Mouse (Mus musculus): ENCODE data around the gene Lrit3. TPM values are rescaled to one million over a fixed set of nuclear protein-coding genes. Genes with fewer than 3 reads are reported as not detected.
A peak's percentile ranks its signal among the peaks of the same experiment; 100 is the strongest.

Gene Lrit3
- polyA plus RNA-seq (2014; fragmentation: Nextera tagmentation; extraction: Ambion mirVana), result not detected in 2 replicates

DNA sequence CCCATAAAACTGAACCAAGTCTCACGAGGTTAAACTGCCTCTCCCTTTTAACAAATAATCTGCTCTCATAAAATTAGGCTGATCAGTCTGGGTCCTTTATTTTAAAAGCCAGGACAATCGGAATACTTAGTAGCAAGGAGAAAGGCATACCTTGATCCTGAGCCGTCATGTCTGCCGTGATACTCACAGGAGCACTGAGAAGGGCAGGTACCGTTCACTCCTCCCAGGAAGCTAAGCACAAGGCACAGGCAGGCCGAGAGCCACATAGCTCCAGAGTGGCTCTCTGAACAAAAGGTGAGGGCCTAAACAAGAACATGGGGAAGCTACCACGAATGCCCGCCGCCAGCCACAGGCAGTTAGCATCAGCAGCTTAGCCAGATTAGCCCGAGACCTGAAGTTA lies at the start of gene Lrit3:
Lrit3 (minus strand) TSS at position 266 of the 400 bp plus-strand sequence.
- no peak within 1 kb of the TSS for H3K9ac ChIP-seq (replicated peaks; ENCODE audit: low read length)
- H3K27me3 ChIP-seq (ENCODE audit: control insufficient read depth, insufficient read depth, low read length), result no peaks in the 10 kb centered on the region
- no peaks in the 10 kb centered on the region for H3K9me3 ChIP-seq (ENCODE audit: control insufficient read depth, low read length)
- no peaks in the 10 kb centered on the region for H3K4me1 ChIP-seq (ENCODE audit: control insufficient read depth, insufficient read depth, low read length)
- no peak for ATAC-seq (ENCODE audit: low FRiP score, low TSS enrichment)
- no peak within 1 kb of the TSS for H3K4me3 ChIP-seq (replicated peaks; ENCODE audit: low read depth, low read length)
- H3K36me3 ChIP-seq (ENCODE audit: control insufficient read depth, insufficient read depth, low read length), result no peaks in the 10 kb centered on the region
- no peak within 1 kb of the TSS for H3K4me2 ChIP-seq (ENCODE audit: low read length)
- H3K27ac ChIP-seq (replicated peaks; ENCODE audit: low read depth, low read length), result no peak within 1 kb of the TSS
- DNase-seq, result no peak
- WGBS, result 85% methylated on average over 10 of the region's 10 CpGs

DNA sequence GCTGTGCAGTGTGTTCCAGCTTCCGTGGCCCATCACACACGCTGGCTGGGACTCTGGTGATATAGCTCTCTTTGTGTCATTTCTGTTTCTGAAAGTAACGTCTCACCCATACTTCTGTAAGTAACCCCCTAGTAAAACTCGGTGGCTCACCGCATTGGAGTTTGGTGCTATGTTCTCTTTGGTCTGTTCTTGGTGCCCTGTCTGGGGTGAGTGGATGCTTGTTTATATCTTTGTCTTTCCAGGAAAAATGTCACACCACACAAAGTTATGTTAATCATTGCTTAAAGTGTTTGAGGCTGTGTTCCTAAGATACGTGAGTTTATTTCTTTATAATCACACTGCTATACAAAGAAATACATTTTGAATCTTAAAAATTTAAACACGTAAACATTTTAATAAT lies 43.0 kb upstream of the Lrit3 start:
- no peaks in the 10 kb centered on the region for H3K9me3 ChIP-seq (ENCODE audit: control insufficient read depth, low read length)
- H3K27ac ChIP-seq (replicated peaks; ENCODE audit: low read depth, low read length), result no peak overlapping the region
- ATAC-seq (ENCODE audit: low FRiP score, low TSS enrichment) (no peak), DNase-seq (no peak)
- H3K36me3 ChIP-seq (ENCODE audit: control insufficient read depth, insufficient read depth, low read length), result no peaks in the 10 kb centered on the region
- no peak overlapping the region for H3K4me2 ChIP-seq (ENCODE audit: low read length)
- 88% methylated on average over 7 of the region's 7 CpGs for WGBS
- no peaks in the 10 kb centered on the region for H3K4me1 ChIP-seq (ENCODE audit: control insufficient read depth, insufficient read depth, low read length)
- H3K4me3 ChIP-seq (replicated peaks; ENCODE audit: low read depth, low read length), result no peak overlapping the region
- no peaks in the 10 kb centered on the region for H3K27me3 ChIP-seq (ENCODE audit: control insufficient read depth, insufficient read depth, low read length)
- no peak overlapping the region for H3K9ac ChIP-seq (replicated peaks; ENCODE audit: low read length)

GRCm38 (mm10) chr3:129845868-129846267 lies 42.0 kb upstream of the Lrit3 start:
- Histone ChIP-seq H3K27ac (replicated peaks; ENCODE audit: low read depth, low read length) (no peak overlapping the region), H3K27me3 (ENCODE audit: control insufficient read depth, insufficient read depth, low read length) (no peaks in the 10 kb centered on the region), H3K9me3 (ENCODE audit: control insufficient read depth, low read length) (no peaks in the 10 kb centered on the region), H3K4me3 (replicated peaks; ENCODE audit: low read depth, low read length) (no peak overlapping the region), H3K9ac (replicated peaks; ENCODE audit: low read length) (no peak overlapping the region), H3K4me2 (ENCODE audit: low read length) (no peak overlapping the region), H3K4me1 (ENCODE audit: control insufficient read depth, insufficient read depth, low read length) (no peaks in the 10 kb centered on the region), H3K36me3 (ENCODE audit: control insufficient read depth, insufficient read depth, low read length) (no peaks in the 10 kb centered on the region)
- ATAC-seq (ENCODE audit: low FRiP score, low TSS enrichment) (no peak), DNase-seq (no peak)
- 91% methylated on average over 2 of the region's 2 CpGs for WGBS

- WGBS, result 34% methylated on average over 7 of the region's 7 CpGs
These were observed 34.2 kb upstream of the Lrit3 start for GRCm38 (mm10) chr3:129838017-129838416.

DNA sequence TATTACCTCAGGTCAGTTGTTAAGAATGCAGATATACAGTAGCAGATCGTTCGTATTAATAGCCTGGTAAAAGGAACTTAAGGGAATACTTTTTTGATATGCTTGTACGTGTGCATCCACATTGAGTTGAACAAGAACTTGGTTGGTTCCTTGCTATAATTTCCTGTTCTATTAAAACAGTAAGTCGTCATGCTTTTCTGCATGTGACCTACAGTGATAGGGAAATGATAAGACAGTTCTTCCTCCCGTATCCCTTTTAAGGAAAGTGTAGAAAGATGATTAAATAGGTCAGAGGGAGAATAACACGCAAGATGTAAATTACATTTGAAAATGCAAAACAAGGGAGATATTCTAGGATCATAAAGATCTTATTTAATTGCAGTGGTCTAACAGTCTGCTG lies 33.1 kb upstream of the Lrit3 start:
- WGBS, result 90% methylated on average over 6 of the region's 6 CpGs
- DNase-seq, result no peak
- Histone ChIP-seq H3K4me3 (replicated peaks; ENCODE audit: low read depth, low read length) (no peak overlapping the region), H3K9ac (replicated peaks; ENCODE audit: low read length) (no peak overlapping the region), H3K9me3 (ENCODE audit: control insufficient read depth, low read length) (no peaks in the 10 kb centered on the region), H3K27me3 (ENCODE audit: control insufficient read depth, insufficient read depth, low read length) (no peaks in the 10 kb centered on the region), H3K27ac (replicated peaks; ENCODE audit: low read depth, low read length) (no peak overlapping the region), H3K36me3 (ENCODE audit: control insufficient read depth, insufficient read depth, low read length) (no peaks in the 10 kb centered on the region), H3K4me1 (ENCODE audit: control insufficient read depth, insufficient read depth, low read length) (no peaks in the 10 kb centered on the region), H3K4me2 (ENCODE audit: low read length) (no peak overlapping the region)
- no peak for ATAC-seq (ENCODE audit: low FRiP score, low TSS enrichment)

More at GRCm38 (mm10) chr3:129838017-129838416, 34.2 kb upstream of the Lrit3 start:
- ATAC-seq (ENCODE audit: low FRiP score, low TSS enrichment), result no peak
- H3K4me1 ChIP-seq (ENCODE audit: control insufficient read depth, insufficient read depth, low read length), result no peaks in the 10 kb centered on the region
- H3K36me3 ChIP-seq (ENCODE audit: control insufficient read depth, insufficient read depth, low read length), result no peaks in the 10 kb centered on the region
- no peaks in the 10 kb centered on the region for H3K9me3 ChIP-seq (ENCODE audit: control insufficient read depth, low read length)
- no peaks in the 10 kb centered on the region for H3K27me3 ChIP-seq (ENCODE audit: control insufficient read depth, insufficient read depth, low read length)
- no peak overlapping the region for H3K4me2 ChIP-seq (ENCODE audit: low read length)
- no peak for DNase-seq
- no peak overlapping the region for H3K9ac ChIP-seq (replicated peaks; ENCODE audit: low read length)
- H3K27ac ChIP-seq (replicated peaks; ENCODE audit: low read depth, low read length), result no peak overlapping the region
- H3K4me3 ChIP-seq (replicated peaks; ENCODE audit: low read depth, low read length), result no peak overlapping the region

GRCm38 (mm10) chr3:129836051-129836697 lies 32.3 kb upstream of the Lrit3 start:
- no peaks in the 10 kb centered on the region for H3K27me3 ChIP-seq (ENCODE audit: control insufficient read depth, insufficient read depth, low read length)
- 6% methylated on average over 11 of the region's 11 CpGs for WGBS
- H3K4me3 ChIP-seq (replicated peaks; ENCODE audit: low read depth, low read length), result no peak overlapping the region
- peak; percentile 19 for DNase-seq
- 0 out of 2 replicates have a peak, but pooled peaks cover 4% of the 10 kb centered on the region for H3K4me1 ChIP-seq (ENCODE audit: control insufficient read depth, insufficient read depth, low read length)
- no peaks in the 10 kb centered on the region for H3K9me3 ChIP-seq (ENCODE audit: control insufficient read depth, low read length)
- H3K4me2 ChIP-seq (ENCODE audit: low read length), result peak overlapping the region; percentile 23
- no peaks in the 10 kb centered on the region for H3K36me3 ChIP-seq (ENCODE audit: control insufficient read depth, insufficient read depth, low read length)
- H3K27ac ChIP-seq (replicated peaks; ENCODE audit: low read depth, low read length), result no peak overlapping the region
- ATAC-seq (ENCODE audit: low FRiP score, low TSS enrichment), result no peak
- H3K9ac ChIP-seq (replicated peaks; ENCODE audit: low read length), result no peak overlapping the region

DNA sequence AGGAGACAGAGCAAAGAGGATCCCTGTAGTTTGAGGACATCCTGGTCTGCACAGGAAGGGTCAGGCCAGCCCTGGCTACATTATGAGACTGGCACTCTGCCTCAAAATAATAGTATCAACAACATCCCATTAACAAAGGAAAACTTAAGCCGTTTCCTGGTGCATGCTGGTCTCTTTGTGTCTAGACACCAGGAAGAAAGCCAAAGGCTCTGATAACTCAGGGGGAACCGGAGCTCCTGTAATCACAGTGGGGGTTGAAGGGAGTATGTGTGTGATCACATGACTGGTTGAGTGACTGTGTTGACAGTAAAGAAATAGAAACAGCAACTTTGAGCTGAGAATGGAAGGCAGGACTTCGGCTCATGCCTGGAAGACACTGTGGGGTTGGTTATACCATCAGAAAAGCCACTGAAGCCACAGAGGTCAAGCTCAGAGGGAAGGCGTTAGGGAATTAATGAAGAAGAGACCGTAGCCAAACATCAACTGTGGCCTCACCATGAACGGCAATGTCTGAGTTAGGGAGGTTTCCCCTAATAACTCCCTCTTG lies 31.6 kb upstream of the Lrit3 start, which contains the start of gene Cfi:
Cfi (plus strand) TSS at position 497 of the 547 bp plus-strand sequence.
- ATAC-seq (ENCODE audit: low FRiP score, low TSS enrichment) (no peak), DNase-seq (no peak)
- Histone ChIP-seq H3K27ac (replicated peaks; ENCODE audit: low read depth, low read length) (no peak within 1 kb of the TSS), H3K9ac (replicated peaks; ENCODE audit: low read length) (no peak within 1 kb of the TSS), H3K27me3 (ENCODE audit: control insufficient read depth, insufficient read depth, low read length) (no peaks in the 10 kb centered on the region), H3K4me3 (replicated peaks; ENCODE audit: low read depth, low read length) (no peak within 1 kb of the TSS), H3K36me3 (ENCODE audit: control insufficient read depth, insufficient read depth, low read length) (no peaks in the 10 kb centered on the region), H3K4me2 (ENCODE audit: low read length) (peak within 1 kb of the TSS; percentile 23), H3K4me1 (ENCODE audit: control insufficient read depth, insufficient read depth, low read length) (0 out of 2 replicates have a peak, but pooled peaks cover 4% of the 10 kb centered on the region), H3K9me3 (ENCODE audit: control insufficient read depth, low read length) (no peaks in the 10 kb centered on the region)
- 54% methylated on average over 6 of the region's 6 CpGs for WGBS

DNA sequence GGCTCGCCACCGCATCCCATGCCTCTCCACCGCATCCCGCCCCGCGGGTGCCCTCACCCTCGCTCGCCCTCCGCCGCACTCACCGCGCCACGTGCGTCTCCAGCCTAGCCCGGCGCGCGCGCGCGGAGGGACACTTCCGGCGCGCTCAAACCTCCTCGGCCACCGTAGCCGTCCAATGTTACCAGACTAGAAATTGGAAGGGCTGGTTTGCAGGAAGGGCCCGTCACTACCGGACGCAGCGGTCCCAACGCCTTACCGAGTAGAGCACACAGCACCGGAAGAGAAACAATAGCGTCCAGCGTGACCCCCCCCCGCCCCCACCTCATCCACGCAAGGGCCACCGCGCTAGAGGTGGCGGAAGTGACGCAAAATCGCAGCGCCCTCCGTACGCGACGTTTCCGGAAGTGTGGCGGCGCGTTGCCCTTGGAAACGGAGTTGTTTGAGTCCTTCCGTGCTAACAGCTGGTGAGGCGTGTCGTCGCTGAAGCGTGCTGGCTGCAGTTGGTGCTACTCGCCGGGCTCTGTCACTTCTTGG lies 27.3 kb upstream of the Lrit3 start, which contains the start of gene Gar1:
Gar1 (minus strand) TSS at position 362 of the 534 bp plus-strand sequence.
- H3K4me1 ChIP-seq (ENCODE audit: control insufficient read depth, insufficient read depth, low read length), result peaks cover 15% of the 10 kb centered on the region
- ATAC-seq (ENCODE audit: low FRiP score, low TSS enrichment), result peak; percentile 95

More for the DNA sequence above, 27.3 kb upstream of the Lrit3 start, which contains the start of gene Gar1:
- Histone ChIP-seq H3K4me2 (ENCODE audit: low read length) (peak within 1 kb of the TSS; percentile 76), H3K9me3 (ENCODE audit: control insufficient read depth, low read length) (no peaks in the 10 kb centered on the region), H3K4me3 (replicated peaks; ENCODE audit: low read depth, low read length) (peak within 1 kb of the TSS; percentile 89), H3K27me3 (ENCODE audit: control insufficient read depth, insufficient read depth, low read length) (no peaks in the 10 kb centered on the region), H3K36me3 (ENCODE audit: control insufficient read depth, insufficient read depth, low read length) (peaks cover 12% of the 10 kb centered on the region; the same call in 1 of the 2 replicates), H3K27ac (replicated peaks; ENCODE audit: low read depth, low read length) (peak within 1 kb of the TSS; percentile 95), H3K9ac (replicated peaks; ENCODE audit: low read length) (peak within 1 kb of the TSS; percentile 72)
- under 1% methylated on average over 60 of the region's 60 CpGs for WGBS
- peak; percentile 99 for DNase-seq
